Mouse (Mus musculus): ENCODE measurements at regions not wholly inside any gene's neighbourhood (a gene's known extent, or its start where the extent isn't known, plus 50 kb on each side); places are given as distances from the start of the nearest gene placed in this dataset.

DNA sequence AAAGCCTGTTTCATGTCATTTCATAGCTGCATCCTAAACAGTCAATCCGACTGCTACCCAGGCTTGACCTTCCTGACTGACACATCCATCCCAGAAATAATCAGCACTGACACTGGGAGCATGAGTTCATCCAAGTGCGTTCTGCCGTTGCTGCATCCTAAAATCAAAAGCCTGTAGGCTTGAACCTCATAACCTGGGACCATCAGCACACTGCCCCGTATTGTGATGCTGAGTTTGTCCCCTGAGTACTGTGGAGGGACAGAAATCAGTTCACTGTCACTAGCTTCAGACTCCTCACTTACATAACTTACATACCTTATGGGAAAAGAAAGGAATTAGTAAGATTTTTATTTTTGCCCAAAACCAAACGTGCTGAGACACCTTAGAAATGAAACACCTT is 255.0 kb downstream of the Ankrd50 start:
- intact Hi-C loops (cut with DNase I), result loop anchor here (1.0 to 5.0 kb wide), 2 partner anchors 26 to 133 kb away; no protein-coding TSS in a partner anchor

DNA sequence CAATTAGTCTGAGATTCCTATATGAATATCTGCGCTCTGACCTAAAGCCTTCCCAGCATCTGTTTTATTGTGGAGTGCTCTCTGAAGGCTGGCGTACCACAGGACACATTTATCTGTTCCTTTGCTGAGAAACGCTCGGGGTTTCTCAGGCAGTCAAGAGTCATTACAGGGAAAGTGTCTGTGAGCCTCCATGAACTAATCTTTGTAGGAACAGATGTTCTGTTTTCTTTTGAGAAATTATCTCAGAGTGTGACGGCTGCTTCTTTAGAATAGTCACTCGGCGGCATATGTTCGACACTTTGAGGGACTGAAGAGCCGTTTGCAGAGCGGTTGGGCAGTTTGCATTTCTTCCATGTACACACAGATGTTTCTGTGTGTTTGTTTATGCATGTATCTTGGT is 255.6 kb downstream of the Ankrd50 start:
- intact Hi-C loops (cut with DNase I), result loop anchor here (1.0 to 5.0 kb wide), 2 partner anchors 26 to 133 kb away; no protein-coding TSS in a partner anchor

More for the DNA sequence above, 255.0 kb downstream of the Ankrd50 start:
- no peak for DNase-seq

DNA sequence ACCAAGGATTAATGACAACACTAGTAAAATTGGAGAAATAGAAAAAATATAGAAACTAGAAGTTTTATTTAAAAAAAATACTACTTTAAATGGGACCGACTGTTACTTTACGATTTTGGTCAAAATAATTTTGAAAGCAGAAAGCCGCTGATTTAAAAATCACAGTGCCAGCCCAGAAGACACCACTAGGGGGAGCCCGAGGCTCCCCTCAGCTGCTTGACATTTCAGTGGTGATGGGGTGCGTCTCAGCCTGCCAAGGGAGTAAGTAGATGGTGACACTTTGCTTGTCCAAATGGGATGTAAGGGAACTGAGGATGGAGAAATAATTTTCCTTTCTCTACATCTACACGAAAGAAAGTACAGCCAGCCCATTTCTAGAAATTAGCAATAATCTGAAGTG is 257.0 kb downstream of the Ankrd50 start:
- intact Hi-C loops (cut with DNase I), result loop anchor here (1.0 to 5.0 kb wide), 3 partner anchors 135 to 622 kb away; partner anchors contain the start of gene Ankrd50
- peak; percentile 78 to 82 for DNase-seq

More for the DNA sequence above, 255.6 kb downstream of the Ankrd50 start:
- no peak for DNase-seq

DNA sequence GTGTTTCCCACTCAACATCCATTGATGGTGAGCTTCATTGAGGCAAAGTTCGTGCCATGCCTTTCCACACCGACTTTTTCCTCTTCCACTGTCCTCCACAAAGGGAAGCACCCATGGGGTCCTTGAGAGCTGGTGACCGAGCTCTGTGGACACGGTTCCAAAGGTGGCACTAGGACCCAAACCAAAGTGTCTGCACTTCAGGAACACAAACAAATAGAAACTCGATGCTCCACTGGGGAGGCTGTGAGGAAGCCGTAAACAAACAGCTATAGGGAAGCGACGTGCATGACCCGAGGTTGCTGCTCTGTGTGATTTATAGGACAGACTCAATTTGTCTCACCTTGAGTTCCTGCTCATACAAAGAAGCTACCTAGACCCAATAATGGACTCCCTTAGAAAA is 257.5 kb downstream of the Ankrd50 start:
- intact Hi-C loops (cut with DNase I), result loop anchor here (1.0 to 5.0 kb wide), 3 partner anchors 135 to 622 kb away; partner anchors contain the start of gene Ankrd50
- DNase-seq, result no peak

DNA sequence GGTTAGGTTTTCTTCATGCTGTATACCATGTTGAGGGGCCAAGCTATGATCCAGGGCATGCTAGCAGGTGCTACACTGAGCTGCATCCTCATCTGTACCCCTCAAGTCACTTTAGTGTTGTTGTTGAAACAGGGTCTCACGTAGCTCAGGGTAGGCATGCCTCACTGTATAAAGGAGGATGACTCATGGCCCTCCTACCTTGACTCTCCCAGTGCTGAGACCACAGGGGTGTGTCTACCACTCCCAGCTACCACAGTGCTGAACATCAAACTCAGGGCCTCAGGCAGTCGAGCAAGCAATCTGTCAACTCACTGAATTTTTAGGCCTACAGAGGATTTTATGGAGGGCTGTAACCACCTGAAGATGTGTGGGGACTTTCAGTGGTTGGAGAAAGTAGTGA is 258.5 kb downstream of the Ankrd50 start:
- DNase-seq, result no peak
- intact Hi-C loops (cut with DNase I), result loop anchor here (2.0 to 5.0 kb wide), 2 partner anchors 136 to 259 kb away; partner anchors contain the start of gene Ankrd50

DNA sequence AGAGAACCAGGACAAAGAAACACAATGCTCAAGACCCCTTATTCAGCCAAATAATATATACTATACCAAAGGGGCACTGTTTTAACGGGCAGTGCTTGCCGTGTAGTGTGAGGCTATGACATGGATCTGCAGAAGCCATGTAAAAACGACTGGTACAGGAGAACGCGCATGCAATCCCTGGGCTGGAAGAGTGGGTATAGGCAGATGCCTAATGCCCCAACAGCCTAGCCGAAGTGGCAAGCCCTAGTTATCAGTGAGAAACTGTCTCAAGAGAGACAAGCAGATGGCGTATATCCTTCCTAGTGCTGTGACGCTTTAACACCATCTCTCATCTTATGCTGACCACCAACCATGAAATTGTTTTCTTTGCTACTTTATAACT is 262.8 kb downstream of the Ankrd50 start:
- intact Hi-C loops (cut with DNase I), result loop anchor here (5.0 kb wide), 2 partner anchors 580 to 750 kb away; no protein-coding TSS in a partner anchor

DNA sequence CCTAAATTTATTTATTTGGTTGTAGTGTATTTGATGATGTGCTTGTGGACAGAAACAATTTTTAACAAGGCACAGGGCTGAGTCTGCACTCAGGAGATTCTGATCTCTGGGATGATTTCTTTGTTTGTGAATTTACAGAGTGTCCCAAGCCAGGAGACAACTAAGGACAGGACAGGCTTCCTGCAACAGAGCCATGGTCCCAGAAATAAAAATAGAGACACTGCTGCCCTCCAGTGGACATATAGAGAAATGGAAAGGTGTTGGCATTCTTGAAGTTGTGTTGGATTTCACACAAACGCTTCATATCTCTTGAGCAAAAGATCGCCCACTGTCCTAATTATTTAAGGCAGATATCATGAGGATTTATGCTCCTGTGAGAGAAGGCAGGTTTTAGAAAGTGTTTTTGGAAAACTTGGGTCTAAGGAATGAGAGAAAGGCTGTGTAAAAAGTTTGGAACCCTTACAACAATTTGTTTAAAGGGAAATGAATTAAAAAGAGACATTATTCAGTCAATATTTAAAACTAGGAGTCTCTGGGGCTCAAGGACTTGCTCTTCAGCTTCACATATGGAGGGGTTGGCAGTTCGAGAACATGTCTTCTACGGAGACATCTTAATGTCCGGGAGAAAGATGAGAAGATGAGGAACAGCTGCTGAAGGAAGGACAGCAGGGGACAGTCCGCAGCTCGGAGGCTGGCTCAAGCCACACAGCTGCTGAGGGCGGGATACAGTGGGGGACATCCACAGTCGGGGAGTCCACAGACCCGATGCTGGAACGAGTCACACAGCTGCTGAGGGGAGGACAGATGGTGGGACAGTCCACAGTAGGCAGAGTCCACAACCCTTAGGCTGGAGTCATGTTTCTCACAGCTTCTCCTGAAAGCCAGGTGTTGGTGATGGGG is 263.5 kb downstream of the Ankrd50 start:
- intact Hi-C loops (cut with DNase I), result loop anchor here (5.0 kb wide), 2 partner anchors 579 to 749 kb away; no protein-coding TSS in a partner anchor
- peak; percentile 40 to 68 for DNase-seq

More for the DNA sequence above, 262.8 kb downstream of the Ankrd50 start:
- no peak for DNase-seq

DNA sequence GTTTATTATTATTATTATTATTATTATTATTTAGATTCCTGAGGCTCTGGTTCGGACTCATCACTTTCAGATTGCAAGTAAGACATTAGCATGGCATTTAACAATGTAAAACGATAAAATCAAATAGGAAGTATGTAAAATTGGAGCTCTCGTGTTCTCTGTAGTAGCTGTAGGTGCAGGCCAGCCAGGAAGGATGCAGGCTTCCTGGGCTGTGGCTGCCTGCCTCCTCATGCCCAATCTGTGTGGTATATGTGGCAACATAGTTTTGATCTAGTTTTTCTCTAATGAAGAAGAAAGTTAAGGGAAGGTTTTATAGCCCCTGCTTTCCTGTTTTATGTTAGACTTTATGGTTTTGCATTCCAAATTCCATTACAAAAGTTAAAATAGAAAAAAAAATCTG is 275.6 kb downstream of the Ankrd50 start:
- no peak for DNase-seq
- intact Hi-C loops (cut with DNase I), result no loop called here

DNA sequence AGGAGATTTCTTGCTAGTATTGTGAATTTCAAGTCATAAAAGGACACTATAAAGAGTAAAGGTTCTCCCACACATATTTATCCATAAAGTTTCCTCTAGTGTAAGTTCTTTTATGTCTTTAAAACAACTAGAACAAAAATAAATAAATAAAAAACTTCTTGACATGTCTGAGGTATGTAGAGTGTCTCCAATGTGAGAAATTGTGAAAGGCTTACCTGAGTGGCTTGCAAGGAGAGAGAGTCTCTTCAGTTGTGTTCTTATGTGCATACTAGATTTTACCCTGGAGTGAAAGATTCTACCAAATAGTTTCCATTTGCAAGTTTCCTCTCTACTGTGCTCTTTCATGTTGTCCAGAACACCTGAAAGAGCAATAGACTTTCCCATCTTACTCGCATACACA is 276.8 kb downstream of the Ankrd50 start:
- intact Hi-C loops (cut with DNase I), result no loop called here
- no peak for DNase-seq

DNA sequence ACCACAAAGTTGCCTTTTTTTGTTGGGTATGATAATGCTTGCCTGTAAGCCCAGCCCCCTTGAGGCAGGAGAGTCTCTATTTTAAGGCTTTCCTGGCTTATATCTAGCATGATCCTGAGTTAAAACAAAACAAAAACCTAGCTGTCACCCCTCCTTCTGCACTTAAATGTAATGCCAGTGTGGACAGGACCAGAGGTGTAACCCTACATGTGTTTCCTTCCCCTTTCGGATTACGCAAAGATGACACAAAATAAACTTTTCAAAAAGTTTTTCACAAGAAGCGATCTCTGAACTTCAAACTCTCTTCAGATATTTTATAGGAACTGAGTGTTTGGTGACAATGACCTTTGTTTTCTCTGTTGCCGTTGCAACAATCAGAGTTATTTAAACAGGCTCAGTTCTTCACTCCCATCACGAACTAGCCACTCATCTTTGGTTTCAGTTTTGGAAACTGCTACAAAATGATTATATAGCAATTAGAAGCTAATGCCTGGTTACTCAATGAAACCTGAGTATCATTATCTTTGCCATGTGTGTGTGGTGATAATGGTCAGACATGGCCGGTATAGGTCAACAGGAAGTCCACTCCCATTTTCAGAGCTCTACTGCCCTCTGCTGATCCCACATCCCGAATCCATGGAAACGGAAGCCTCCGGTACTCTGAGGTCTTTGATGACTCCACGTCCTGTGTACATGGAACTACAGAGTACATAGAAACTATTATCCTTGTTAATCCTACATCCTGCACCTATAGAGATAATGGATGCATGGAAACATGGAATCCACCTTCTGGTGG is 282.6 kb downstream of the Ankrd50 start:
- intact Hi-C loops (cut with DNase I), result loop anchor here (5.0 kb wide), 3 partner anchors 225 to 730 kb away; no protein-coding TSS in a partner anchor
- DNase-seq, result peak; percentile 81 to 89

DNA sequence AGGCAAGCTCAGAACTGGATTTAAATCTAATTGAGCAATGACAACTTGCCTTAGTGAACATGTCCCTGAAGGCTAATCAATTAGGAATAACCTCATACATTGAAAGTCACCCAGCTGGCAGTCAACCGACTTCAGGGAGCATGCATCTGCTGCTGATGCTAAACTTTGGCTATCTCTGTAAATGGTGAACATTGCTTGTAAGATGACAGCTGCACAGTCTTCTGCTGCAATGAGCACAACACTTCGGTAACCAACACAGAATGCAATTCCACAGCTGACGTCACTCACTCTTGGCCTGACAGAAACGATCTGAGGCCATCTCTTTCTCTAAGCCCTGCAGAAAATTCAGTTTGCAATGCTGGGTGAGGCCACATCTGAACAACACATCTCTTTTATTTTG is 290.6 kb downstream of the Ankrd50 start:
- intact Hi-C loops (cut with DNase I), result no loop called here
- peak; percentile 39 to 40 for DNase-seq

DNA sequence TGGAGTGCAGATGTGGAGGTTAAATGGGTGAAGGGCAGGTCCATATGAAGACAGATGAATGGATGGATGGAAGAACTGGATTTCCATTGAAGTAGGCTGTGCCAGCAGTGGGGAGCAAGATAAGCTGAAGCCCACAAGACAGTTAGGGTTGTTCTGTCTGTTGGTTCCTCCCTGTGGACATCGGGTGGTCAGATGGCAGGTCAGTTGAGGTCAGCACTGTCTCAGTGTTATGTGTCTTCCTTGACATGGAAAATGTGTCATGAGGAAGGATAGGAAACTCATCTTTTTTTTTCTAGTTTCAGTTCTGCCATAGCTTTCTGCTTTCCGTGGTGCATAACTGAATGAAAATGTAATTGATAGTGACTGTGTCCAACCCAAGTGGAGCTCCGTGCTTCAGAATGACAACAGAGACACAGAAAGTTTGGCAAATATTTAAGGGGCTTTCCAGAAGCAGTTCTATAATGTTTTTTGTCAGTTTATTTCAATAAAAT is 297.2 kb downstream of the Ankrd50 start:
- intact Hi-C loops (cut with DNase I), result no loop called here
- DNase-seq, result no peak

DNA sequence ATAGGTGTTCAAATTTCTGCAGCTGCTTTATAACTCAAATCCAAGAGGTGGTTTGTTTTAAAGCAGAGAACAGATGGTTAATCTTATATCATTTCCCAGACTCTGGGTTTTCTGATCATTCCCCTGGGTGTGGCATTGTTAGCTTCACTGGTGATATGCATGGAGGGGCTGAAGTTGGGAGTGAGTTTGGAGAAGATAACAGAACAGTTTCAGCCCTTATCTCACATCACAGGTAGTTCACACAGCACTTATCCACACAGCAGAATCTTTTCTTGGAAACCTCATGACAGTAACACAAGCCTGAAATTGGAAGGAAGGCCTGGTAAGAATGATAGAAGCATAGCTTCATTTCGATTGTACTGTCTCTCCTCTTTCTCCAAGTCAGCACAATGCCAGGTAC is 298.1 kb downstream of the Ankrd50 start:
- DNase-seq, result no peak
- intact Hi-C loops (cut with DNase I), result no loop called here

DNA sequence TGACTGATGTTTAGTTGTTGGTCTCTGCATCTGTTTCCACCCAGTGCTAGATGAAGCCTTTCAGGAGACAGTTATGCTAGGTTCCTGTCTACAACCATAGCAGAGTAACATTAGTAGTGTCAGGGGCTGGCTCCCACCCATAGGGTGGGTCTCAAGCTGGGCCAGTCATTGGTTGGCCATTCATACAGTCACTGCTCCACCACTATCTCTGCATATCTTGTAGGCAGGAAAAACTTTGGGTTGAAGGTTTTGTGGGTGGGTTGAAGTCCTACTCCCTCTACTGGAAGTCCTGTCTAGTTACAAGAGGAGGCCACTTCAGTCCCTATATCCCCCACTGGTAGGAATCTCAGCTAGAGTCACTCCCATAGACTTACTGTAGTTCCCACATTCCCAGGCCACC is 306.3 kb downstream of the Ankrd50 start:
- intact Hi-C loops (cut with DNase I), result no loop called here

DNA sequence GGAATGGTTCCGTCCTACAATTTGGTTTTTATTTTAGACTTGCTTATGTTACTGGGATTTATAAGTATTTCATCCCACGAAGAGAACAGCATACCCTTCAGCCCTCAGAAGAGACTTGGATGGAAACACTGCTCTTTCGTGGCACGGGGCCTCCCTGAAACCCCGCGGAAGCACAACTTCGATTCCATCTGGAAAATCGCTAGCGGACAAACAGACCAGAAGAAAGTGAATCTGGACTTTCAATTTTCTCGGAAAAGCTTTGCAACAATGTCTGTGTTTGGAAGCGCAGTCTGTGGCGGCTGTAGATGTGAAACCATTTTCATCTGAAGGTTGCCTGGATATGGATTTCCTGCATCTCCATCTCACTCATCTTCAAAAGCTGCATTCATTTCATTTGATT is 308.7 kb downstream of the Ankrd50 start:
- intact Hi-C loops (cut with DNase I), result no loop called here
- no peak for DNase-seq

More for the DNA sequence above, 306.3 kb downstream of the Ankrd50 start:
- no peak for DNase-seq

DNA sequence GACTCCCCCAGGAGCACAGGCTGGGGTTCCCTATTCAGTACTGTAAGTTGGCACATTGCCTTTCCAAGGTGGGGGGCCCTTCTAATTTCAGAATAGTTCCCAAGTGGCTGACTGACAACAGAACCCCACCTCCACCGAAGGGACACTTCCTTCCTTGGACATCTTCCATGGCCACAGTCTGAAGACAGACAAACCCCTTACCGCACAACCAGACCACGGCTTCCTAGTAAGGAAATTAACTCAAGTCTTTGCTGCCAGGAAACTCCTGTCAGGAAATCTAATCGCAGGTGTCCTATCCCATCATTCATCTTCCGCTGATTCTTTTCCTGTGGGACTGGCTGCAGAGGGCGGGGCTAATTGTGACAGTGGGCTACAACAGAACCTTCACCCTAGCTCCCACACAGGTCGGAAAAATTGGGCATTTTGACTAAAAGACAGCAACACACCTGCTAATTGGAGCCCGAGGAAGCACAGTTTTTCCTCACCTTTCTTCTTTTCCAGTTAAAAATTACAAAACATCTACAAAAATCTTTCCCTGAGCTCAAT is 309.8 kb downstream of the Ankrd50 start:
- intact Hi-C loops (cut with DNase I), result no loop called here
- DNase-seq, result peak; percentile 14 to 15

DNA sequence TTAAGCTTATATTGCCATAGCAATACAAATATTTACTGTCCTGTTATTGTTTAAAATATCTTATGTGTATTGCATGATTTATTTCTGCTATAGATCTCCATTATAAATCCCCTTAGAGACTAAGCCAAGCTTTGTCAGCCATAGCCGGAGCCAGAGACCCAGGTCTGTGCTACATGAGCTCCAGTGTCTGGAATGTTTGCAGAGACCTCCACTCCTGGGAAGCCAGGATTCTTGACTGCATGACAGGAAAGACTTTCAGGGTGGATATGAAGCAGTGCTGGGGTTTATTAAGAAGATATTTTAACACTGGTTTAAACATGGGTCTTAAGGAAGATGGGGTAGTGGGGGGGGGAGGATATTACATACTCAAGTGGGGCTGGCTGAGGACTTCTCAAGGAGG is 332.2 kb downstream of the Ankrd50 start:
- intact Hi-C loops (cut with DNase I), result no loop called here
- DNase-seq, result no peak

DNA sequence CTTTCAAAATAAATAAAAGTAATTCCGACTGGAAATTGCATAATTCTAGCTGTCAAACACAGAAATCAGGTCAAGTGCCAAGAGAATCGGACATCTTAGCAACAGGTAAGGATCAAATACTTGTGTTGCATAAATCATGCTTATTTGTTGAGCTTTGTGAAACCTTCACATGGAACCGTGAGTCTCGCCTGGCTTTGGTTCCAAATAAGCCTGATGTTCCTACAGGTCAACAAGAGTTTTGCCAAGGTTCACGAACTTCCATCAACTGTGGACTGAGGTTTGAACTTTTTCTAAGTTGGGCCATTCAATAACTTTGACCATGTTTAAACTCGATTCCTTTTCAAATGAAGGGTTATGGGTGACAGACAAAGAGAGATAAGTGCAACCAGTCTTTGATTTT is 332.8 kb downstream of the Ankrd50 start:
- intact Hi-C loops (cut with DNase I), result no loop called here
- DNase-seq, result no peak

DNA sequence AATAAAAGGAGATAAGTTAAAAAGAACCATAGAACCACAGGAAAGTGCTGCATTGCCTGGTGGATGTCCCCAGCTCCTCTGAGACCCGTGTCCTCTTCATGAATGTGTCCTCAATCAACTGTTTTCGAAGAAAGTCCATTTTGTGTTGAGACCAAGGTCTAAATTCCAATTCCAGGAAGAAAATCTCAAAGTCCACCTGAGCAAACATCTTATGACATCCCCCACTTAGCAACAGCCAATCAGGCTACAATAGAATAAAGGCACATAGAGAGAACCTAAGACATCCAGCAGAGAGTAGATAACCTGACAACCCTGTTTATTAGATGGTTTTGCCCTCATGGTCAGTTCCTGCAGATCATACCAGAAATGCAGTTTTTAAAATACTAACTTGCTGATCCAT is 338.0 kb downstream of the Ankrd50 start:
- intact Hi-C loops (cut with DNase I), result no loop called here

DNA sequence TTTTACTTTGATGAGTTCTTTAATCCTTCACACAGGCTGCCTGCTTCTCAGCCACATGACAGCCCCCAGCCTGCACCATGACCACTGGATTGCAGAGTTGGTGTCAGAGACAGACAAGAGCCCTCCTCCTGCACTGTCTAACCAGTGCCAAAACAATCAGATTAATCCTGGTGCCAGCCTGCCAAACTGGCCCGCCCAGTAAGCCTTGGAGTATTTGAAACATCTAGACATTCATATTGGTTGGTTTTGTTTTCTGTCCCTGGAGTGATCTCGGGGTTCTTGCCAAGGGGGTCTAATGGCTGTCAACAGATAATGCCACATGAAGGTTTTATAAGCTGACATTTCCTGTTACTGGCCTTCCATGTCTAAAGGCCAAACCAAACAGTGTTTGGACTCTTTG is 339.2 kb downstream of the Ankrd50 start:
- intact Hi-C loops (cut with DNase I), result no loop called here
- no peak for DNase-seq

More for the DNA sequence above, 338.0 kb downstream of the Ankrd50 start:
- DNase-seq, result no peak
